Mouse (Mus musculus): ENCODE data around the gene Slc12a3.

DNA sequence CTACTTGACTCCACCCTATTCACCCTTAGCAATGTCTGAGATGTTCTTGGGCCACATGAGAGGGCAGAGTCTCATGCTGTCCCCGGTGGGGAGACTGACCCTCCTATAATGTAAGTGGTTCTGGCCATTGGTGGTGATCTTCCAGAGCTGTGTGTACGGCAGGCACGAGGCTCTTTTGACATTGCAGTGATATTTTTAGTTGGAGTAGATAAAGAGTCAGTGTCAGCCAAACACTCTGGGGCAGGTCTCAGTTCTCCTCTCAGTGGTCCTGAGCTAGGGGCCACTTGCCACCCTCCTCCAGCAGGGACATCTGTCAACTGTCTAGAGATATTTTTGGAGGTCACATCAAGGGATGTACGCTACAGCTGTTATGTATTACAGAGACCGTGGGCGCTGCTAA lies 28.2 kb downstream of the Slc12a3 start:
- TF ChIP-seq POLR2A (IDR thresholded peaks at IDR 0.05; ENCODE audit: low read depth, low read length) (no peak), CTCF (conservative IDR thresholded peaks at IDR 0.05; ENCODE audit: insufficient read depth, insufficient read length, low read depth, low read length) (no peak)

Data from kidney, adult 2 months (tissue).